Mouse (Mus musculus) stomach, embryonic 16.5 days (tissue): Measurements from ENCODE around the gene Tnfaip3. TPM values are rescaled to one million over a fixed set of nuclear protein-coding genes. Genes with fewer than 3 reads are reported as not detected.
A peak's percentile ranks its signal among the peaks of the same experiment; 100 is the strongest.

Source experiments
- ATAC-seq: fragments of 200-750 bp; cut with Nextera tagmentation; 2 replicates; pipeline ENCODE4 v1.8.0; 2017; ENCODE audit warnings: moderate number of reproducible peaks, moderate TSS enrichment; ENCODE audit not compliant: insufficient read depth, low FRiP score
- H3K27ac ChIP-seq: fragments of 300-500 bp; sonication (generic); 2 replicates; pipeline ENCODE4 v1.5.1; 2014; ENCODE audit warnings: low read length
- H3K27me3 ChIP-seq: fragments of 300-500 bp; sonication (generic); 2 replicates; pipeline ENCODE4 v1.6.1; 2014; ENCODE audit warnings: low read length, control low read depth, mixed read lengths; ENCODE audit not compliant: control insufficient read depth, insufficient read depth
- H3K36me3 ChIP-seq: fragments of 300-500 bp; sonication (generic); 2 replicates; pipeline ENCODE4 v1.6.1; 2014; ENCODE audit warnings: low read length; ENCODE audit not compliant: control insufficient read depth, insufficient read depth
- H3K4me1 ChIP-seq: fragments of 300-500 bp; sonication (generic); 2 replicates; pipeline ENCODE4 v1.6.1; 2014; ENCODE audit warnings: low read length, control low read depth, mixed read lengths; ENCODE audit not compliant: control insufficient read depth, insufficient read depth
- H3K4me2 ChIP-seq: fragments of 300-500 bp; sonication (generic); 2 replicates; pipeline ENCODE4 v1.6.1; 2014; ENCODE audit warnings: low read depth, low read length, mixed read lengths
- H3K4me3 ChIP-seq: fragments of 300-500 bp; sonication (generic); replicated peaks from 2 replicates; pipeline ENCODE4 v1.5.1; 2014; ENCODE audit warnings: mild to moderate bottlenecking, low read length
- H3K9ac ChIP-seq: fragments of 300-500 bp; sonication (generic); 2 replicates; pipeline ENCODE4 v1.6.1; 2014; ENCODE audit warnings: low read length
- H3K9me3 ChIP-seq: fragments of 300-500 bp; sonication (generic); replicated peaks from 2 replicates; pipeline ENCODE4 v1.6.1; 2016; ENCODE audit warnings: low read length, control low read depth; ENCODE audit not compliant: control insufficient read depth
- WGBS: fragments of 180-500 bp; shearing (Covaris S2); extraction: QIAGEN DNeasy Blood & Tissue Kit; methylation state at CpG from one replicate; pipeline ENCODE4 v1.1.7; 2014; 5-methylcytosine and 5-hydroxymethylcytosine counted together
- polyA plus RNA-seq: library from polyadenylated mRNA; unstranded; fragments of >200 nt; fragmentation: Nextera tagmentation; extraction: Ambion mirVana; gene quantifications from 2 replicates; pipeline ENCODE4 v1.2.1, GENCODE M21; 2015

Gene Tnfaip3
- polyA plus RNA-seq, 1 experiment from 2014 or later, result 3.1 TPM

GRCm38 (mm10) chr10:19009186-19009672, 6.2 kb downstream of the Tnfaip3 start:
- 45% methylated on average over 8 of the region's 8 CpGs for WGBS
- ATAC-seq, result no peak
- H3K4me3 ChIP-seq, result no peak overlapping the region
- H3K27ac ChIP-seq, result no peak overlapping the region
- no peaks in the 10 kb centered on the region for H3K9me3 ChIP-seq
- H3K4me2 ChIP-seq, result peak overlapping the region; percentile 28; the same call in 1 of the 2 replicates
- H3K27me3 ChIP-seq, result no peaks in the 10 kb centered on the region
- H3K9ac ChIP-seq, result no peak overlapping the region
- 0 out of 2 replicates have a peak, but pooled peaks cover 7% of the 10 kb centered on the region for H3K4me1 ChIP-seq
- H3K36me3 ChIP-seq, result no peaks in the 10 kb centered on the region

DNA sequence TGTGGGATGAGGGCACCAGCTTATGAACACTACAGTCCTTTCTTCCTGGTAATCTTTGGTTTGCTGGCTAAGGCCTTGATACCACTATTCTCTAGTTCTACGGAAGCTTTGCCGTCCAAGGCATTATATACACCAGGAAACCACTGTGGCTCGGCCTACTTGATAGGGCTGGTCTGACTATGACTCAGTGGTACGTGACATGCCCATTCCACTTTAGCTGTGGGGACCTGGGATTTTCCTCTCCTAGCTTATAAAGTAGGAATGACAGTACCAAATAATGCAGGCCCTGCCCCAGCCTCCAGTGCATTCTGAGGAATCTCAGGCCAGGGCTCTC, 6.9 kb downstream of the Tnfaip3 start:
- 79% methylated on average over 4 of the region's 4 CpGs for WGBS
- peak; percentile 38; the same call in 1 of the 2 replicates for ATAC-seq
- H3K27ac ChIP-seq, result peak overlapping the region; percentile 13; the same call in 1 of the 2 replicates

DNA sequence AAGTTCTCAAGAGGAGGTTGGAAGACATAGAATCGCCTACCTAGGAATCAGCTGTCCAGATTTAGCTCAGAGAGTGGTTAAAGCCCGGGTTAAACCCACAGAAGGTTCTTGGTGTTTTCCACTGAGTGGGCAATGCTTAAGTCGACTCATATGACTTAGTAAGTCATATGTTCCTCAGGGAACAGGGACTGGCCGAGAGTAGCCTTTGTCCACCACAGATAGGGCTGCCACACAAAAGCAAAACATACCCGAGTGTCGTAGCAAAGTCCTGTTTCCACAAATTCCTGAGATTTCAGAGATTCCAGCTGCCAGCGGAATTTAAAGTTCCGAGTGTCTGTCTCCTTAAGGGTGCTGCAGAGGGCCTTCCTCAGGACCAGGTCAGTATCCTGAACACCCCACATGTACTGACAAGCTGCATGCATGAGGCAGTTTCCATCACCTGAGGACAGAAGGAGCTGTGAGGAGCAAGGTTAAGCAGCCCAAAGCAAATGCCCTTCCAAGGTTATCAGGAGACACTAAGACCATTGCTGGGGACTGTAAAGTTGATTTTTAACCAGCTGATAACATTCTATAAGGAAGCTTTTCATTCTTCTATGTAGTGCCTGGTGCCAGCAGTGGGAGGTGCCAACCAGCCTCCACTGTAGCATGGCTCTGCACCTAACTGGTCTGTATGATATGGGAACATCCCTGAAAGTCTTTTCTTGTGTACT, 7.4 kb downstream of the Tnfaip3 start:
- Histone ChIP-seq H3K27ac (peak overlapping the region; percentile 16; the same call in 1 of the 2 replicates), H3K9ac (no peak overlapping the region), H3K36me3 (no peaks in the 10 kb centered on the region), H3K9me3 (no peaks in the 10 kb centered on the region), H3K4me3 (no peak overlapping the region), H3K4me1 (0 out of 2 replicates have a peak, but pooled peaks cover 4% of the 10 kb centered on the region), H3K4me2 (no peak overlapping the region), H3K27me3 (no peaks in the 10 kb centered on the region)
- ATAC-seq, result peak; percentile 73; the same call in 1 of the 2 replicates
- WGBS, result 70% methylated on average over 8 of the region's 8 CpGs

More for the DNA sequence above, 6.9 kb downstream of the Tnfaip3 start:
- no peaks in the 10 kb centered on the region for H3K27me3 ChIP-seq
- H3K4me2 ChIP-seq, result no peak overlapping the region
- H3K36me3 ChIP-seq, result no peaks in the 10 kb centered on the region
- no peaks in the 10 kb centered on the region for H3K9me3 ChIP-seq
- H3K4me3 ChIP-seq, result no peak overlapping the region
- H3K9ac ChIP-seq, result no peak overlapping the region
- H3K4me1 ChIP-seq, result 0 out of 2 replicates have a peak, but pooled peaks cover 4% of the 10 kb centered on the region

GRCm38 (mm10) chr10:19002091-19002785, 13.2 kb downstream of the Tnfaip3 start:
- Histone ChIP-seq H3K9me3 (no peaks in the 10 kb centered on the region), H3K4me3 (no peak overlapping the region), H3K27ac (no peak overlapping the region), H3K4me1 (no peaks in the 10 kb centered on the region), H3K9ac (no peak overlapping the region), H3K36me3 (no peaks in the 10 kb centered on the region; the same call in 1 of the 2 replicates), H3K27me3 (no peaks in the 10 kb centered on the region), H3K4me2 (no peak overlapping the region)
- 84% methylated on average over 12 of the region's 12 CpGs for WGBS
- no peak for ATAC-seq

DNA sequence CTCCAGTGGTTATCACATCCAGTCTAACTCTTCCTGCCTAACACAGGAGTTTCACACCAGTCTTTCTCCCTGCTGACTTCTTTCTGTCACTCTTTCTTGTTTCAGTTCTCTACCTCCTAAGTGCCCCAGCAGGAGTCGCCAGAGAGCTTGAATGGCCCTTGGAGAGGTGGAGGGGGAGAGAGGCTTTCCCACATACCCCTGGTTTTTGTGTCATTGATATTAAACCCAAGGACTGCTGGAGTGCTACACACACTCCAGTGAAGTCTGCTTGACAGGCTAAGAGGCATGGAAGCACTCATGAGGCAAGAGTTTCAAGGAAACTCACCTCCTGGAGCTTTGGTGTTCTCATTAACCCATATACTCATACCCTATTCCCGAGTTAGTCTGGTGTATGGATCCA, 16.0 kb downstream of the Tnfaip3 start:
- Histone ChIP-seq H3K27me3 (no peaks in the 10 kb centered on the region), H3K36me3 (no peaks in the 10 kb centered on the region; the same call in 1 of the 2 replicates), H3K9ac (no peak overlapping the region), H3K27ac (no peak overlapping the region), H3K4me1 (no peaks in the 10 kb centered on the region), H3K4me2 (no peak overlapping the region), H3K9me3 (no peaks in the 10 kb centered on the region), H3K4me3 (no peak overlapping the region)
- no peak for ATAC-seq
- 72% methylated on average over 2 of the region's 2 CpGs for WGBS

- H3K36me3 ChIP-seq, result no peaks in the 10 kb centered on the region
- H3K27ac ChIP-seq, result no peak overlapping the region
- H3K4me3 ChIP-seq, result no peak overlapping the region
- no peaks in the 10 kb centered on the region for H3K27me3 ChIP-seq
- ATAC-seq, result no peak
- no peaks in the 10 kb centered on the region for H3K9me3 ChIP-seq
- no peaks in the 10 kb centered on the region for H3K4me1 ChIP-seq
- H3K9ac ChIP-seq, result no peak overlapping the region
- H3K4me2 ChIP-seq, result no peak overlapping the region
Observed at GRCm38 (mm10) chr10:18996331-18996730, 19.1 kb downstream of the Tnfaip3 start.

DNA sequence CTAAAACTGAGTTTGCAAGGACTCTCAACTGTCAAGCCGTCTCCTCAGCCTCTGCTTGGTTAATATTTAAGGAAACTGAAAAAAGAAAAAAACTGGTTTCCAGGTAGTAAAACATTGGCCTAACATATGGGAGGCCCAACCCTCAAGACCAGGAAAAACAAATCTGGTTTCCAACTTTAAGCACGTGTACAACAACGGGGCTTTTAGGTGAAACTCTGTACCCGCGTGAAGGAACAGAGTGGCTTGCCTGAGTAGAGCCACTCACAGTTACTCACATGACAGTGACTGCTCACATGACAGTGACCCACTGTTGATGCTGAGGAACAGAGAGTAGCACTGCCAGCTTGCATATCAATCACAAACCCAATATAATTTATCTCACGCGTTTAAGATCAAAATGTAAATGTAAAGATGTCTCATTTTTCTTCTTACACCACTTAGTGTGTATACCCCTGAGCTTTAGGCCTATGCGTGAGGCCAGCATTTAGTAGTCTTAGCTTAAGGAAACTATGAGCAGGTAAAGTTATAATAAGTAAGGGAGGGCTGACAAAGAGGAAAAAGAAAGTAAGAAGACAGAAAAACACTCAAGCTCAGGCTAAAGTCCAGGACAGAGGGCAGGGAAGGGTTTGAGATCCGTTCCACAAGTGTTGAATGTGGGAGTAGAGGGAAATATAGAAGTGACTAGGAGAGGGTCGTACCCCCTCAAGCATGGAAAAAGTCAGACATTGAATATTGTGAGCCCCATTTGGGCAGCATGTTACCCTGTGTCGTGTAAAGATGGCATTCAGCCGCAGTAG, 19.8 kb downstream of the Tnfaip3 start:
- Histone ChIP-seq H3K9ac (no peak overlapping the region), H3K4me1 (no peaks in the 10 kb centered on the region), H3K9me3 (no peaks in the 10 kb centered on the region), H3K27ac (no peak overlapping the region), H3K4me2 (no peak overlapping the region), H3K27me3 (no peaks in the 10 kb centered on the region), H3K4me3 (no peak overlapping the region), H3K36me3 (no peaks in the 10 kb centered on the region)
- WGBS, result 76% methylated on average over 12 of the region's 12 CpGs
- no peak for ATAC-seq

GRCm38 (mm10) chr10:18992971-18993370, 22.5 kb downstream of the Tnfaip3 start:
- no peaks in the 10 kb centered on the region for H3K9me3 ChIP-seq
- H3K4me2 ChIP-seq, result no peak overlapping the region
- H3K4me1 ChIP-seq, result no peaks in the 10 kb centered on the region
- no peak overlapping the region for H3K27ac ChIP-seq
- ATAC-seq, result no peak
- H3K27me3 ChIP-seq, result no peaks in the 10 kb centered on the region
- H3K4me3 ChIP-seq, result no peak overlapping the region
- no peaks in the 10 kb centered on the region for H3K36me3 ChIP-seq
- no peak overlapping the region for H3K9ac ChIP-seq
- 85% methylated on average over 4 of the region's 4 CpGs for WGBS
